Mouse (Mus musculus) spleen, postnatal 14 days (tissue): ENCODE results near the gene Apol10a.
"Not testable (repeated sequence)": the region's sequence is repeated elsewhere in the genome, so short reads cannot be mapped to it uniquely, and the experiment has no call there.

Source experiments
- DNase-seq, 2 experiments: peaks; one replicate each; pipeline ENCODE4 v3.0.0; 2021 to 2022; ENCODE audit warnings: low spot score in 2 of 2

Gene Apol10a

GRCm38 (mm10) chr15:77476693-77477092, at the start of gene Apol10a:
TSS of gene Apol10a (plus strand) at chr15:77477047.
- not testable (repeated sequence) for DNase-seq

DNA sequence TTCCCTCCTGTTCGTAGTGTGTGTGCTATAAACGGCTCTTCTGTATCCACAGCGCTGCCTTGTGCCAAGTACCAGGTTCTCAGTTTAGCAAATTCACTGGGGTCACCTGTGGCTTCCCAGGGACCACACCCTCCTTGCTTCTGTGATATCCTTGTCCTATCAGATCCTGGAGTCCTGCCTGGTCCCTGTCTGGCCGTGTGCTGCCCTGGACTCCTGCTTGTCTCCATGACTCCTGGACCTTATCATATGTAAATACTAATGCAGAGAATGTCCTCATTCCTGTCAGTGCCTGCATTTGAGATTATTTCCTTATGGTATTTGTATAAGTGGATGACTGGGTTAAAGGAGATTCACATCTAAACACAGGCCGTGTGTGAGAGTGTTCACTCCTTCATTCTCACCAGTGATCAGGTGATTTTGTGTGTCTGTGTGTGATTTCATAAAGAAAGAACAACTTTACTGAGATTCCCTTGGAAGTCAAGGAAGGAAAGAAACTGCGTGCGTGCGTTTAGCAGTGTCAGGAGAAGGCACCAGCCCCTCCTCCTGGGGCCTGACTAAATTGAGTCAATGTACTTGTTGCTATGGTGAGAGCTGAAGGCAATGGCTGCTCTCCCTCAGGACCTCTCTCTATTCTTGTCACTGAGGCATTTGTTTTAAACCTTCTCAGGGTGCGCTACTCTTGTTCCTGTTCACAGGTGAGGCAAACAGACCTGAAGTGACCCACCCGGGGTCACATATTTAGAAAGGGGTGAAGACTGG, 48.0 kb upstream of the Apol10a start:
- DNase-seq = not testable (repeated sequence)

GRCm38 (mm10) chr15:77444746-77445145, 32.1 kb upstream of the Apol10a start:
- DNase-seq = not testable (repeated sequence)

GRCm38 (mm10) chr15:77445668-77446067, 31.2 kb upstream of the Apol10a start:
- not testable (repeated sequence) for DNase-seq

DNA sequence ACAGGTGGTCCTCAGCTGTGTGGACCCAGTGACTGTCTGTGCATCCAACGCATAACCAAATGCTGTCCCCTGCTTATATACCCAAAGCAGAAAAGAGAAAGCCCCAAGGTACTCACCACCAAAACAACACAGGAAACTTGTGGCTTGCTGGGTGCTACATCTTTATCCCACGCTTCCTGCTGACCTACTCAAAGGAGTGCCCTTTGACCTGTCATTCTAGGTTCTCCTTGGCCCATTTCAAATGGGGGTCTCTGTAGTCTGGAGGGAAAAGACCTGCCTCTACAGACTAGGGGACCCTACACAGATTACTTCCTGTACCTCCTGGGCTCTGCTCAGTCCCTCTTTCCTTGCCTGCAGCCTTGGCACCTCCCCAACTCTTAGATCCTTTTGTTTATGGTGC, 29.5 kb upstream of the Apol10a start, which contains the start of gene Apol7b:
Apol7b (minus strand) TSS at position 101 of the 400 bp plus-strand sequence.
- not testable (repeated sequence) for DNase-seq

DNA sequence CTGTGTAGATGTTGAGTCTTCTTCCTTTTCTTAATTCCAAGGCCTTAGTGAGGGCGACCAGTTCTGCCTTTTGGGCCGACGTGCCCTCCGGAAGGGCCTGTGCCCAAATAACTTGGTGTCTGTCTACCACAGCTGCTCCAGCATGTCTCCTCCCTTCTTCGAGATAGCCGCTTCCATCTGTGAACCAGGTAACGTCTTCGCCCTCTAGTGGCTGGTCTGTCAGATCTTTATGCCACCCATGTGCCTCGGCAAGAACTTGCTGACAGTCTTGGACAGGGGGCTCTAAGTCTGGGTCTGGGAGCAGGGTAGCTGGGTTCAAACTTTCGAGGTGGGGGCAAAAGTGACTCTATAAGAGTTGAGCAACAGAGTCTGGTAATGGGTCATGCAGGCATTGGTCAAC, 26.9 kb upstream of the Apol10a start:
- peak in 1 of 2 experiments; percentile 0 for DNase-seq

DNA sequence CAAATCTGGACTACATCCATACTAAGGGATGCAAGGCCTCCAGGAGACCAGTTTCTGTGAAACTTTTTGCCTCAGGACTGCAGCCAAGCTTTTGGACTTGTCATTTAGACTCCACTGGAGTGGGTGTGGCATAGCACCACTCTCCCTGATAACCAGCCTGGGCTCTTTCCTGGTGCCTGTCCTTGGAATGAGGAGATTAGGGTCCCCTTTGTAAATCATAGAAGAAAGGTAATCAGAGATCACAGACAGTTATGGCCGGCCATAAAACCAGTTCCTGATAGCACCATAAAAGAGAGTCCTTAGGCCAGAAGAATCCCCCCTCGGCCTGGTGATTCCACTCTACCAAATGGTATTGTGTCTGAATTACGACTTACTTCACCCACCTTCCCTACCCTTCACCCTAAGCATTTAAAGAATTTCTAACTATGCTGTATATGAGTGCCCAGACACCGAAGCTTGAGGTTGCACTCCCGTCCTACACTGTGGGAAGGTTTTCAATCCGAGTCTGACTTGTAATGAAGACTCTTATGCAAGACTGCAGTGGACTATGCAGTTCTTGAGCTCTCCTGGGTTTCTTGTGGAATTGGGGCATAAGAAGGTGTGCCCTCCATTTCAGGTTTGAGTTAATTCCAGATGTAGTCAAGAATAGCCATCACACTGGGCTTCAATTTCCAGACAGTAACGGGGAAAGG, 2.0 kb upstream of the Apol10a start:
- DNase-seq = not testable (repeated sequence)

DNA sequence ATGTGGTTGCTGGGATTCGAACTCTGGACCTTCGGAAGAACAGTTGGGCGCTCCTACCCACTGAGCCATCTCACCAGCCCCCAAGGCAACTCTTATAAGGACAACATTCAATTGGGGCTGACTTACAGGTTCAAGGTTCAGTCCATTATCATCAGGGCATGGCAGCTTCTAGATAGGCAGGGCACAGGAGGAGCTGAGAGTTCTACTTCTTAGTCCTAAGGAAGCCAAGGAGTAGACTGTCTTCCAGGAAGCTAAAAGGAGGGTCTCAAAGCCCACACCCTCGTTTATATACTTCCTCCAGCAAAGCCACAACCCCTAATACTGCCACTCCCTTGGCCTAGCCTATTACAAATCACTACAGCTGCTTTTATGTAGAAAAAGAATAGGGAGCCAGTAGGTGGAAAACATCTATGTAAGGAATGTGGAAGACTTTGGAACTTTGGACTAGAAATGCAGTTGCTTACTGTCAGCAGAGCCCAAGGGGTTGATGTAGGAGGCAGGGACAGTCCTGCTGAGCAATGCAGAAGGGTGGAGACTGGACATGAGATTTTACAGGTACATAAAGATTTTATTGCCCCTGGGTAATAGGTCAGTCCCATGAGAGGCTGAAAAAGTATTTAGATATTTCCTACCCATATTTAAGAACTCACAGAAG, 5.4 kb downstream of the Apol10a start:
- DNase-seq = no peak

- DNase-seq = not testable (repeated sequence)
These were observed 16.3 kb downstream of the Apol10a start for GRCm38 (mm10) chr15:77493181-77493580.

DNA sequence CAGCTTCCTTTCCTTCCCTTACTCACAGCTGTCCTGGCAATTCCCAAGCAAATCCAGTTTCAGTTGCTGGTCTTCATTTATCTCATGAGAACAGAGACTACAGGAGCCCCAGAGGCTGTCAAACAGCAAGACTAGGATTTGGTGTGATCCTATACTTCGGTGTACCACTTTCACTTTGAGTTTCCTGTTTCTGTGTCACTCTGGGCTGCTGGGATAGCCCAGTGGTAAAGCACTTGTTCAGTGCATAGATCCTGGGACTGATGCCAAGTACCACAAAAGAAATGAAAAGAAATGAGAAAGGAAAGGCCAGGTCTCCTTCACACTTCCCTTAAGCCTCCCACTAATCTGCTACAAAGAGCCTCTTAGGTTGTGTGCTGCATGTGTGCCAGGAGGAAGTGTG, 17.8 kb downstream of the Apol10a start:
- not testable (repeated sequence) for DNase-seq

DNA sequence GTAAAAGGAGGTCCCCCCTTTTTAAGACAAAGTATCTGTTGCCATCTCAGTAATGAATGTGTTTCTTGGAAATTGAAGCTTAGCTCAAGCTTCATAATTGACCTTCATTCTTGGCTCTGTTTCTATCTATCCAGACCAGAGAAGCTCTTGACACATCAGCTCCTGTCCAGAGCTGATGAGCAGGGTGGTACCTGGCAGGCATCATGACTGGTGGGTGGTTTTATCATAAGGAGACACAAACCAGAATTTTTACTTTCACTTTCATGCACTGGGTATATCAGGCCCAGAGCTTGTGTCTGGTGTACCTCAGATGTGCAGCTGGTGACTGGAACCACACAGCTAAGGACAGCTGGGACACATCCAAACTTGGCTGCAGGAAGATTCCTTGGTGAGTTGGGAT, 31.1 kb downstream of the Apol10a start, which contains the start of gene Apol11a:
Apol11a (plus strand) TSS at position 306 of the 400 bp plus-strand sequence.
- not testable (repeated sequence) for DNase-seq

GRCm38 (mm10) chr15:77520596-77520995, 43.7 kb downstream of the Apol10a start:
- not testable (repeated sequence) for DNase-seq

GRCm38 (mm10) chr15:77523186-77523843, 46.5 kb downstream of the Apol10a start:
- DNase-seq = peak in 1 of 2 experiments; percentile 11

- no peak for DNase-seq
These were observed 56.4 kb downstream of the Apol10a start, which contains the start of gene Apol7c for GRCm38 (mm10) chr15:77533216-77533615. TSS of gene Apol7c (minus strand) at chr15:77533316.

DNA sequence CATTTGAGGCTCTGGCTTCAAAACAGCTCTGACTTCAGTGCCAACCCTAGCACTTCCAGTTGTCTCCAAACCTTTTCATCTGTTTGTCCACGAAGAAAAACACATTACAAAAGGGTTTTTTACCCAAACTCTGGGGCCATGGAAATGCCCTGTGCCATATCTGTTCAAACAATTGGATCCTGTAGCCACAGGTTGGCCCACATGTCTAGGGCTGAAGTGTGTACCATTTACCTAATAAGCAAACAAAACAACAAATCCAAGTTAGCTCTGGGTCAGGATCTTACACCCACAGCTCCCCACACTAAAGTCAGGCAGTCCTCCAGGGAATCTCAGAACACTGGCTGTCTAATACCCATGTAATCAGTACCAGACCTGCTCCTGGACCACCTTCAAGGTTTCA, 62.4 kb downstream of the Apol10a start:
- not testable (repeated sequence) for DNase-seq
